Mouse (Mus musculus) G1E (cell line): Measurements from ENCODE around the gene Ak5. TPM values are rescaled to one million over a fixed set of nuclear protein-coding genes. Genes with fewer than 3 reads are reported as not detected.

Experiments used
- ATAC-seq: 2 replicates; pipeline ENCODE4 v1.8.0; 2016; ENCODE audit warnings: mild to moderate bottlenecking; ENCODE audit not compliant: insufficient number of reproducible peaks, poor library complexity, low FRiP score, severe bottlenecking; ENCODE audit errors: extremely low read depth
- DNase-seq: peaks from one replicate; pipeline ENCODE4 v3.0.0; 2012; ENCODE audit warnings: low spot score
- H3K27me3 ChIP-seq: 2 replicates; pipeline ENCODE4 v1.6.1; 2012; ENCODE audit warnings: mild to moderate bottlenecking, low read length, inconsistent platforms; ENCODE audit not compliant: insufficient read depth
- H3K36me3 ChIP-seq: replicated peaks from 2 replicates; pipeline ENCODE3; 2012; ENCODE audit warnings: mild to moderate bottlenecking, inconsistent platforms
- H3K4me1 ChIP-seq: 2 replicates; pipeline ENCODE4 v1.6.1; 2012; ENCODE audit warnings: low read depth, low read length, inconsistent platforms, mixed read lengths; ENCODE audit not compliant: insufficient read depth
- H3K4me3 ChIP-seq: 2 replicates; pipeline ENCODE4 v1.5.1; 2012; ENCODE audit warnings: low read depth, mild to moderate bottlenecking, inconsistent platforms, low read length, moderate library complexity, mixed read lengths
- H3K9me3 ChIP-seq: replicated peaks from 2 replicates; pipeline ENCODE4 v1.6.1; 2012; ENCODE audit warnings: inconsistent platforms
- CTCF ChIP-seq: IDR thresholded peaks from 2 replicates; pipeline ENCODE4 v1.5.1; 2012; ENCODE audit warnings: low read depth, low read length, inconsistent platforms, mixed read lengths
- GATA1 ChIP-seq: IDR thresholded peaks from 2 replicates; pipeline ENCODE4 v1.6.1; 2012; ENCODE audit warnings: borderline replicate concordance, low read length, inconsistent platforms, mixed read lengths
- GATA2 ChIP-seq: IDR thresholded peaks from 2 replicates; pipeline ENCODE4 v1.6.1; 2012; ENCODE audit warnings: low read depth, low read length, inconsistent platforms, borderline replicate concordance
- POLR2AphosphoS5 ChIP-seq: IDR thresholded peaks from 2 replicates; pipeline ENCODE4 v1.6.1; 2012; ENCODE audit warnings: low read depth, low read length, inconsistent platforms; ENCODE audit not compliant: insufficient replicate concordance
- TAL1 ChIP-seq: conservative IDR thresholded peaks from 2 replicates; pipeline ENCODE4 v1.6.1; 2012; ENCODE audit warnings: low read depth, low read length, inconsistent platforms, mixed read lengths
- polyA plus RNA-seq: library from polyadenylated mRNA; stranded (reverse); fragments of >175 nt; gene quantifications from 2 replicates; pipeline ENCODE4 v1.2.3, GENCODE M21; 2012
- total RNA-seq, 2 experiments: library from RNA; stranded (forward) in 1 of 2; stranded (reverse) in 1 of 2; fragments of 200-1000 nt in 1 of 2; fragments of >200 nt in 1 of 2; fragmentation: Nextera tagmentation in 1 of 2; gene quantifications; 2 replicates each; pipeline ENCODE4 v1.2.3; 2014 to 2017

The Ak5 gene
- total and polyA plus RNA-seq, 3 experiments, result 0.11 TPM; not detected in 2

DNA sequence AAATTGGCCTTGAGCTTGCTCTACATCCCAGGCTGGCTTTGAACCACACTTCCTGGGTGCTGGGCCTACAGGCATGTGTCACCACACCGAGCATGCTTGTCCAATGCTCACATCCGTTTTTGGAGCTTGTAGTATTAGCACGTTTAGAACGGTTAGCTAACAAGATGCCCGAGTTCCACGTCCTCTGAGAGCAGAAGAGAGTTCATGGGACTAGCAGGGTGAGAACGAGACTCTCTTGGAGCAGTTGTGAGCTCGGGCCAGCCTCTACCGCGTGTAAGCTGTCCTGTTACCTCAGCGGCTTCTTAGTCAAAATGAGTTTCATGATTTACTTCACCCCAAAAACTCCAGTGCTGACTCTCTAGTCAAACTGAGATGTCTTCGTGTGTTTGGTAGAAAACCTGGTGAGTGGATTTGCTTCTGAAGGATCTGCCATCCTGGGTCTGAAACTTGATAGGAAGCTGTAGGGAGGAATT, 199.6 kb downstream of the Ak5 start:
- TF ChIP-seq TAL1, result no peak
- no peak for TF ChIP-seq GATA2
- Histone ChIP-seq H3K36me3 (peaks cover 4% of the 10 kb centered on the region), H3K27me3 (peaks cover 20% of the 10 kb centered on the region), H3K4me1 (no peaks in the 10 kb centered on the region), H3K9me3 (no peaks in the 10 kb centered on the region), H3K4me3 (no peak overlapping the region)
- DNase-seq, result no peak
- no peak for ATAC-seq

DNA sequence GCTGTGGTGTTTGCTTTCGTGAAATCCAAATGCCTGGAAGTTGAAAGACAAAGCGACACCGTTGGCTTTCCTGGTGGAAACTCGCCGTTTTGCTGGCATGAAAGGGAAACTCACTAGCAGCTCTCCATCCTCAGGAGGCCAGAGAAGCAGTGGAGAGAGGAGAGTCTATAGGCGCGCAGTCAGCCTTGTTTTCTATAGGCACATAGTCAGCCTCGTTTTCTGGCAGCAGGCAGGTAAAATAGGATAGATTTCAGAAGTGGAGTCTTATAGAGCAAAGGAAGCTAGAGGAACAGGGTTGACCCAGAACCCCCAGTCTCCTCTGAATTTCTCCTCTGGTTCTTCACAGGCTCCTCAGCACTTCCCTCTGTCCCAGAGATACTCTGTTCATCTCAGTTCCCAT, 200.1 kb downstream of the Ak5 start:
- ATAC-seq (no peak), DNase-seq (no peak)
- TF ChIP-seq GATA1 (no peak), GATA2 (no peak), TAL1 (no peak), CTCF (no peak), POLR2AphosphoS5 (no peak)
- H3K36me3 ChIP-seq, result peaks cover 10% of the 10 kb centered on the region
- peaks cover 16% of the 10 kb centered on the region for H3K27me3 ChIP-seq
- no peaks in the 10 kb centered on the region for H3K9me3 ChIP-seq
- H3K4me3 ChIP-seq, result no peak overlapping the region
- no peaks in the 10 kb centered on the region for H3K4me1 ChIP-seq

GRCm38 (mm10) chr3:152467312-152467711, 200.8 kb downstream of the Ak5 start:
- TF ChIP-seq POLR2AphosphoS5 (no peak), CTCF (no peak)
- DNase-seq (no peak), ATAC-seq (no peak)
- H3K9me3 ChIP-seq, result no peaks in the 10 kb centered on the region
- no peak overlapping the region for H3K4me3 ChIP-seq
- no peaks in the 10 kb centered on the region for H3K4me1 ChIP-seq
- peaks cover 15% of the 10 kb centered on the region for H3K36me3 ChIP-seq
- H3K27me3 ChIP-seq, result peaks cover 9% of the 10 kb centered on the region; the same call in 1 of the 2 replicates

DNA sequence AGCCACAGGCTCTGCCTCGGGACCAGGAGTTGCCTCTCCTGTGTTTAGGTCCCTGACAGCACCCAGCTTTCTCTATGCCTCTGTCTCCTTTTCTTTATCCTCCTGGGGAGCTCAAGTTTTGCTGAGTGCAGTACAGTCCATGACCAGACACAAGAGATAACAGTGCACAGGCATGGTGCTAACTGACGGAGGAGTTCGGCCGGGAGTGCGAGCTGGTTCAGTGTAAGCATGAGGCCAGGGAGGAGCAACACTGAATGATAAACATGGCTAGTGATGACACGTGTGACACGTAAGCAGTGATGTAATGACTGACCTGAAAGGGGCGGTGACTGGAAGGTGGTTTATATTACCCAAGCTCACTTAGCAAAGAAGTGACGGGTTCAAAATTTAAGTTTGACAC, 201.3 kb downstream of the Ak5 start:
- H3K27me3 ChIP-seq, result peaks cover 9% of the 10 kb centered on the region; the same call in 1 of the 2 replicates
- no peak overlapping the region for H3K4me3 ChIP-seq
- ATAC-seq (no peak), DNase-seq (no peak)
- no peaks in the 10 kb centered on the region for H3K9me3 ChIP-seq
- TF ChIP-seq TAL1 (no peak), POLR2AphosphoS5 (no peak), GATA1 (no peak), CTCF (no peak), GATA2 (no peak)
- H3K36me3 ChIP-seq, result peaks cover 19% of the 10 kb centered on the region
- no peaks in the 10 kb centered on the region for H3K4me1 ChIP-seq

DNA sequence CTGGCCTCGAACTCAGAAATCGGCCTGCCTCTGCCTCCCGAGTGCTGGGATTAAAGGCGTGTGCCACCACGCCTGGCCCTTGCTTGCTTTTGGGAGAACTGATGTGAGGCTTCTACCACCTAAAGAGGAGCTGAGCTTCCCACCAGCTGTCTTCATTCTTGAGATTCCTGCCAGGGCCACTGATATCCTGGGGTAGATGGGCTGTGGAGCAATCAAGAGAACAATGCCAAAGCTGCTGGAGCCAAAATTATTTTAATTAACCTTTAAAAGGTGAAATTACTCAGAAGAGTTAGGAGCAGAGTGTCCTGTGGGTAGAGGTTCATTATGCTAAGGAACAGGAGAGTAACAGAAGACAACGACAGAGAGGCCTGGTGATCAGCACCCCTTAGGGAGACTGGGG, 202.8 kb downstream of the Ak5 start:
- Histone ChIP-seq H3K4me1 (no peaks in the 10 kb centered on the region), H3K36me3 (peaks cover 34% of the 10 kb centered on the region), H3K9me3 (no peaks in the 10 kb centered on the region), H3K4me3 (no peak overlapping the region), H3K27me3 (peaks cover 4% of the 10 kb centered on the region; the same call in 1 of the 2 replicates)
- ATAC-seq (no peak), DNase-seq (no peak)
- TF ChIP-seq POLR2AphosphoS5 (no peak), GATA2 (no peak), CTCF (no peak), TAL1 (no peak), GATA1 (no peak)

DNA sequence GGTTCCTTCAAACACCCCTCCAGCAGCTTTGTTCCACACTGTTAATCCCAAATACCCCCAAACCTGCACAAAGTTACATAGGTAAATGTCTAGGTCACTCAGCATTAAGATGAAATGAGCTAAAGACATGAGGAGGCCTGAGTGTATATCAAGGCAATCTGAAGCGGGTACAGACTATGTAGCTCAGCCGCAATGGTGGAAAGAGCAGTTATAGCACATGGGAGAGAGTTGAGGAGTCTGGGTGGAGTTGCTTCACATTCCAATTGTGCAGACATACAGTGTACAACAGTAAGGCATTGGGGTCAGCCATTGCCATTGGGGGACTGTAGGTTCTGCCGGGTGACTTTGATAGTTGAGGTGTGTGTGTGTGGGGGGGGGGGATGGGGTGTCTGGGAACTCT, 203.7 kb downstream of the Ak5 start:
- no peak for ATAC-seq
- TF ChIP-seq CTCF, result no peak
- no peak for TF ChIP-seq POLR2AphosphoS5
- TF ChIP-seq TAL1, result no peak
- TF ChIP-seq GATA1, result no peak
- no peak for TF ChIP-seq GATA2

DNA sequence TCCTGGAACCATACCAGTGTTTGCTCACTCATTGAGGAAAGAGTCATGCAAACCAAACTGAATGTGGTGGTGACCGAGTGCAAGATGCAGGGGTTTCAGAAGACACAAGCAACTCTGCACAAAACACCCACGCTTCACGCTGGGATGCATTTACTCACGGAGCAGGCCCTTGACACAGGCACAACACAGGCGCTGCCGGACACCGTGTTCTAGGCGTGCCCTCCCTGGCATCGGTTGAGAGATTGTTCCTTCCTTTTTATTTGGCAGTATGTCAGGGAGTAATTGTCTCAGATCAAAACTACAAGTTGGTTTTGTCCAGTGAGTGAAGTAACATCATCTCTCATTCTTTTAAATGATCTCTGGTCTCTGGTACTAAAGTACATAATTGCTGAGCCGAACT, 205.3 kb downstream of the Ak5 start:
- no peak for DNase-seq
- Histone ChIP-seq H3K36me3 (peaks cover 44% of the 10 kb centered on the region), H3K4me1 (no peaks in the 10 kb centered on the region), H3K9me3 (no peaks in the 10 kb centered on the region), H3K27me3 (no peaks in the 10 kb centered on the region), H3K4me3 (no peak overlapping the region)
- ATAC-seq, result no peak
- TF ChIP-seq TAL1 (no peak), CTCF (no peak), GATA2 (no peak), POLR2AphosphoS5 (no peak), GATA1 (no peak)

More for the DNA sequence above, 203.7 kb downstream of the Ak5 start:
- Histone ChIP-seq H3K4me1 (no peaks in the 10 kb centered on the region), H3K27me3 (peaks cover under 1% of the 10 kb centered on the region; the same call in 1 of the 2 replicates), H3K9me3 (no peaks in the 10 kb centered on the region), H3K4me3 (no peak overlapping the region), H3K36me3 (peaks cover 40% of the 10 kb centered on the region)
- no peak for DNase-seq
